Mouse (Mus musculus): ENCODE data around the gene Ofcc1. TPM values are rescaled to one million over a fixed set of nuclear protein-coding genes. Genes with fewer than 3 reads are reported as not detected.

Ofcc1 gene
- polyA plus RNA-seq, 1 experiment from 2014 or later: 0.04 TPM

DNA sequence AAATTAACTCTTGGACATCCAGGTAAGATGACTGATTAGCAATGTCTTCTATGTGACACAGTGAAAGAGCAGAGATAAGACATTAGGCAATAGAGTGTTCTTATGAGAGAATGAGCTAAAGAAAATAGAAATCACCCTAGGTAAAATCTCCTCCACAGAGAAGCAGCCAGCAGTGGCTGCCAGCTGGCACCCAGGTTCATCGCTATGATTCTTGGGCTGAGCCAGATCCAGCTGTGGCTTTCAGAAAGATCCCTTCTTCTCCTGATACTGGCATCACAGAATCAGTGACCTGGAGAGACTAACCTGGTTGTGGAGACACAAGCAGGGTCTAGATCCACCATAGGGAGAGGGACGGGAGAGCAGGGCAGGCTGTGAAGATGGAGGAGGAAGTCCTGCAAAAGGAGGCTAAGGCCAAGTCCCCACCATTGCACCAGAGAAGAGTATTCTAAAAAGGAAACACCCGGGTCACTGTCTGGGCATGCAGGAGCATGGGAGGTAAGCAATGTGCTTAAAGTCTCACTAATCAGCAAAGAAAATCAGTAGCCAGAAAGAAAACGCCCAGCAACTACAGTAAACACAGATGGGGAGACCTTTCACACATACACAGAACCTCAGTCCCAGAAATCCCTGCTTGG lies 46.0 kb downstream of the Ofcc1 start:
- no peak overlapping the region for H3K9ac ChIP-seq (ENCODE audit: low read length)
- no peaks in the 10 kb centered on the region for H3K4me1 ChIP-seq (replicated peaks; ENCODE audit: control insufficient read depth, insufficient read depth)
- TF ChIP-seq CTCF (IDR thresholded peaks at IDR 0.05; ENCODE audit: low read depth) (no peak), EP300 (optimal IDR thresholded peaks at IDR 0.05) (no peak)
- no peaks in the 10 kb centered on the region for H3K36me3 ChIP-seq (ENCODE audit: control insufficient read depth, insufficient read depth, low read length)
- no peaks in the 10 kb centered on the region for H3K9me3 ChIP-seq (ENCODE audit: control insufficient read depth, low read length)
- no peaks in the 10 kb centered on the region for H3K27me3 ChIP-seq (ENCODE audit: control insufficient read depth, insufficient read depth, low read length)
- ATAC-seq (ENCODE audit: low FRiP score, low TSS enrichment) (no peak), DNase-seq (ENCODE audit: low spot score) (no peak)
- no peak overlapping the region for H3K4me3 ChIP-seq (ENCODE audit: low read depth, low read length)
- H3K27ac ChIP-seq (replicated peaks): no peak overlapping the region
- H3K4me2 ChIP-seq (replicated peaks; ENCODE audit: low read depth): no peak overlapping the region
- WGBS: 58% methylated on average over 4 of the region's 4 CpGs

GRCm38 (mm10) chr13:40292891-40293290 lies 68.4 kb downstream of the Ofcc1 start:
- ATAC-seq (ENCODE audit: low FRiP score, low TSS enrichment) (no peak), DNase-seq (ENCODE audit: low spot score) (no peak)
- WGBS: 70% methylated on average over 2 of the region's 2 CpGs
- H3K4me3 ChIP-seq (ENCODE audit: low read depth, low read length): no peak overlapping the region
- H3K36me3 ChIP-seq (ENCODE audit: control insufficient read depth, insufficient read depth, low read length): no peaks in the 10 kb centered on the region
- no peaks in the 10 kb centered on the region for H3K9me3 ChIP-seq (ENCODE audit: control insufficient read depth, low read length)
- no peak overlapping the region for H3K4me2 ChIP-seq (replicated peaks; ENCODE audit: low read depth)
- TF ChIP-seq EP300 (optimal IDR thresholded peaks at IDR 0.05) (no peak), CTCF (IDR thresholded peaks at IDR 0.05; ENCODE audit: low read depth) (no peak)
- H3K27me3 ChIP-seq (ENCODE audit: control insufficient read depth, insufficient read depth, low read length): no peaks in the 10 kb centered on the region
- H3K27ac ChIP-seq (replicated peaks): no peak overlapping the region
- H3K4me1 ChIP-seq (replicated peaks; ENCODE audit: control insufficient read depth, insufficient read depth): no peaks in the 10 kb centered on the region
- H3K9ac ChIP-seq (ENCODE audit: low read length): no peak overlapping the region

DNA sequence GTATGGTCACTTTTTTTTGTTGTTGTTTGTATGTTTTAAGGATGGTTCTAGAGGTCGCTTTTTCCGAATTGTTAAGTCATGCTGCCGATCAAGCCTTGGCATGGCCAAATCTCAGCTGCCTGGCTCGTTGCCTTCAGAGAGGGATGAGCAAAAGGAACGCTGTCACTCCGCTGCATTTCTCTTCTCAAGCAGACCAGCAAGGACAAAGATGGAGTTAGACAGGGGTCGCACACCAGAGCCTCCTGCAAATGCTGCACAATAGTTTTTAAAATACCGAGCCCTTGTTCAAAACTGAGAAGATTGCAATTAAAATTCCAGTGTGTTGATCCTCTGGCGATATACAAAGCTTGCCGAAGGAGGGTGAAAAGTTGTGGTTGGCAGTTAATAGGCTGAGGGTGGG lies 70.4 kb downstream of the Ofcc1 start:
- no peak for DNase-seq (ENCODE audit: low spot score)
- H3K9ac ChIP-seq (ENCODE audit: low read length): no peak overlapping the region
- H3K4me3 ChIP-seq (ENCODE audit: low read depth, low read length): no peak overlapping the region
- H3K36me3 ChIP-seq (ENCODE audit: control insufficient read depth, insufficient read depth, low read length): no peaks in the 10 kb centered on the region
- no peaks in the 10 kb centered on the region for H3K27me3 ChIP-seq (ENCODE audit: control insufficient read depth, insufficient read depth, low read length)
- no peaks in the 10 kb centered on the region for H3K9me3 ChIP-seq (ENCODE audit: control insufficient read depth, low read length)
- H3K27ac ChIP-seq (replicated peaks): no peak overlapping the region
- TF ChIP-seq EP300 (optimal IDR thresholded peaks at IDR 0.05) (no peak), CTCF (IDR thresholded peaks at IDR 0.05; ENCODE audit: low read depth) (no peak)
- no peak overlapping the region for H3K4me2 ChIP-seq (replicated peaks; ENCODE audit: low read depth)
- WGBS: 86% methylated on average over 10 of the region's 10 CpGs
- no peaks in the 10 kb centered on the region for H3K4me1 ChIP-seq (replicated peaks; ENCODE audit: control insufficient read depth, insufficient read depth)
- ATAC-seq (ENCODE audit: low FRiP score, low TSS enrichment): no peak

- Histone ChIP-seq H3K27me3 (ENCODE audit: control insufficient read depth, insufficient read depth, low read length) (no peaks in the 10 kb centered on the region), H3K4me1 (replicated peaks; ENCODE audit: control insufficient read depth, insufficient read depth) (no peaks in the 10 kb centered on the region), H3K9me3 (ENCODE audit: control insufficient read depth, low read length) (no peaks in the 10 kb centered on the region), H3K4me3 (ENCODE audit: low read depth, low read length) (no peak overlapping the region), H3K9ac (ENCODE audit: low read length) (no peak overlapping the region), H3K36me3 (ENCODE audit: control insufficient read depth, insufficient read depth, low read length) (no peaks in the 10 kb centered on the region), H3K4me2 (replicated peaks; ENCODE audit: low read depth) (no peak overlapping the region), H3K27ac (replicated peaks) (no peak overlapping the region)
- no peak for ATAC-seq (ENCODE audit: low FRiP score, low TSS enrichment)
- TF ChIP-seq CTCF (IDR thresholded peaks at IDR 0.05; ENCODE audit: low read depth): no peak
- TF ChIP-seq EP300 (optimal IDR thresholded peaks at IDR 0.05): no peak
- WGBS: 76% methylated on average over 4 of the region's 4 CpGs
- DNase-seq (ENCODE audit: low spot score): no peak
These were observed 72.6 kb downstream of the Ofcc1 start for GRCm38 (mm10) chr13:40288650-40289049.

- no peak for ATAC-seq (ENCODE audit: low FRiP score, low TSS enrichment)
- Histone ChIP-seq H3K27me3 (ENCODE audit: control insufficient read depth, insufficient read depth, low read length) (no peaks in the 10 kb centered on the region), H3K4me2 (replicated peaks; ENCODE audit: low read depth) (no peak overlapping the region), H3K4me3 (ENCODE audit: low read depth, low read length) (no peak overlapping the region), H3K4me1 (replicated peaks; ENCODE audit: control insufficient read depth, insufficient read depth) (no peaks in the 10 kb centered on the region), H3K36me3 (ENCODE audit: control insufficient read depth, insufficient read depth, low read length) (no peaks in the 10 kb centered on the region), H3K9ac (ENCODE audit: low read length) (no peak overlapping the region), H3K27ac (replicated peaks) (no peak overlapping the region), H3K9me3 (ENCODE audit: control insufficient read depth, low read length) (no peaks in the 10 kb centered on the region)
- DNase-seq (ENCODE audit: low spot score): no peak
- 64% methylated on average over 21 of the region's 21 CpGs for WGBS
- TF ChIP-seq CTCF (IDR thresholded peaks at IDR 0.05; ENCODE audit: low read depth) (no peak), EP300 (optimal IDR thresholded peaks at IDR 0.05) (no peak)
These were observed 73.8 kb downstream of the Ofcc1 start for GRCm38 (mm10) chr13:40287266-40288002.

DNA sequence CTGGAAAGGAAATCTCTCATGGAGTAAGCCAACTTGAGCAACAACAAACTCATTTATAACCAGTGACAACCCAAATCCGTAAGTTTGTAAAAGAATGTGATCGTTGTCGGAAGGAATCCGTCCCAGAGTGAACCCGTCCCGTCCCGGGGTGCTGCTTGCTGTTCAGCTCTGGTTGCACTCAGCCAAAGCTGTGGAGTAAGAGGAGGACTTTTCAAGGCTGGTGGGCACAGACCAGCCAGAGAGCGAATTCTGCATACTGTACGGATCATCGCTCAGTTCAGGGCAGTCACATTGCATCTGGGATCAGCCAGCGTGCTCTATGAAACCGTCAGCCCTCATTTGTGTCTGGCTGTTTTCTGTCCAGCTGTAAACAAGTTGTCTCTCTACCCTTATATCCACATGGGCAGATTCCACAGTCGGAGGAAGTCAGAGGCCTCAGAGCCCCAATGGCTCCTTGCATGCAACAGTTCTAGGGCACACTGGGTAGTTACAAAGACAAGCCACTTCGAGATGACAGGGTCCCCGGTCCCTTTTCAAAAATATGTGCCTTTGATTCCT lies 75.9 kb downstream of the Ofcc1 start:
- H3K9me3 ChIP-seq (ENCODE audit: control insufficient read depth, low read length): no peaks in the 10 kb centered on the region
- TF ChIP-seq CTCF (IDR thresholded peaks at IDR 0.05; ENCODE audit: low read depth) (no peak), EP300 (optimal IDR thresholded peaks at IDR 0.05) (no peak)
- H3K4me1 ChIP-seq (replicated peaks; ENCODE audit: control insufficient read depth, insufficient read depth): no peaks in the 10 kb centered on the region
- 40% methylated on average over 15 of the region's 15 CpGs for WGBS
- H3K27ac ChIP-seq (replicated peaks): no peak overlapping the region
- ATAC-seq (ENCODE audit: low FRiP score, low TSS enrichment) (no peak), DNase-seq (ENCODE audit: low spot score) (no peak)
- H3K9ac ChIP-seq (ENCODE audit: low read length): no peak overlapping the region
- no peaks in the 10 kb centered on the region for H3K36me3 ChIP-seq (ENCODE audit: control insufficient read depth, insufficient read depth, low read length)
- H3K27me3 ChIP-seq (ENCODE audit: control insufficient read depth, insufficient read depth, low read length): no peaks in the 10 kb centered on the region
- H3K4me3 ChIP-seq (ENCODE audit: low read depth, low read length): no peak overlapping the region
- peak overlapping the region; percentile 27; the same call in 1 of the 2 replicates for H3K4me2 ChIP-seq (replicated peaks; ENCODE audit: low read depth)
